Mouse (Mus musculus) embryonic facial prominence, embryonic 10.5 days (tissue): Measurements from ENCODE around the gene Cry1. TPM values are rescaled to one million over a fixed set of nuclear protein-coding genes. Genes with fewer than 3 reads are reported as not detected.

Source experiments
- polyA plus RNA-seq: library from polyadenylated mRNA; unstranded; fragments of >200 nt; fragmentation: Nextera tagmentation; extraction: Ambion mirVana; gene quantifications from 2 replicates; pipeline ENCODE4 v1.2.1, GENCODE M21; 2016

The Cry1 gene
- polyA plus RNA-seq, 1 experiment from 2014 or later = 31.4 TPM

Other genes starting within 250 kb of the Cry1 start
- 0.70 and 0.96 TPM in 2 replicates for gene Fhl4, start 82.6 kb downstream of the Cry1 start, polyA plus RNA-seq
- gene Tmem263, start 82.4 kb downstream of the Cry1 start, polyA plus RNA-seq = 54.0 and 60.2 TPM in 2 replicates
- 27.4 and 27.8 TPM in 2 replicates for gene Mterf2, start 57.0 kb downstream of the Cry1 start, polyA plus RNA-seq
- 5.0 and 5.5 TPM in 2 replicates for gene Btbd11, start 201.8 kb upstream of the Cry1 start, polyA plus RNA-seq